Mouse (Mus musculus): Measurements from ENCODE around the gene Slc44a3.

Slc44a3 gene

GRCm38 (mm10) chr3:121532176-121532575, at the start of gene Slc44a3:
TSS of gene Slc44a3 (minus strand) at chr3:121532404.
- DNase-seq: peak; percentile 80

GRCm38 (mm10) chr3:121579880-121580549, 47.8 kb upstream of the Slc44a3 start:
- no peak for DNase-seq

- no peak for DNase-seq
Observed at GRCm38 (mm10) chr3:121579402-121579801, 47.2 kb upstream of the Slc44a3 start.

- no peak for DNase-seq
Observed at GRCm38 (mm10) chr3:121578706-121579105, 46.5 kb upstream of the Slc44a3 start.

GRCm38 (mm10) chr3:121577641-121578040, 45.4 kb upstream of the Slc44a3 start:
- no peak for DNase-seq

- DNase-seq: peak; percentile 30
Observed at GRCm38 (mm10) chr3:121577032-121577591, 44.9 kb upstream of the Slc44a3 start.

- no peak for DNase-seq
Observed at GRCm38 (mm10) chr3:121576367-121576766, 44.2 kb upstream of the Slc44a3 start.

- no peak for DNase-seq
Observed at GRCm38 (mm10) chr3:121574386-121574785, 42.2 kb upstream of the Slc44a3 start.

- DNase-seq: no peak
Observed at GRCm38 (mm10) chr3:121573858-121574257, 41.7 kb upstream of the Slc44a3 start.

- DNase-seq: no peak
Observed at GRCm38 (mm10) chr3:121571491-121571890, 39.3 kb upstream of the Slc44a3 start.

- DNase-seq: no peak
Observed at GRCm38 (mm10) chr3:121570623-121571022, 38.4 kb upstream of the Slc44a3 start.

GRCm38 (mm10) chr3:121569767-121570166, 37.6 kb upstream of the Slc44a3 start:
- no peak for DNase-seq

GRCm38 (mm10) chr3:121569004-121569403, 36.8 kb upstream of the Slc44a3 start:
- DNase-seq: no peak

GRCm38 (mm10) chr3:121567904-121568303, 35.7 kb upstream of the Slc44a3 start:
- peak; percentile 12 for DNase-seq

GRCm38 (mm10) chr3:121567337-121567900, 35.2 kb upstream of the Slc44a3 start:
- DNase-seq: no peak

- DNase-seq: no peak
Observed at GRCm38 (mm10) chr3:121566901-121567300, 34.7 kb upstream of the Slc44a3 start.

- no peak for DNase-seq
Observed at GRCm38 (mm10) chr3:121561803-121562202, 29.6 kb upstream of the Slc44a3 start.

- no peak for DNase-seq
Observed at GRCm38 (mm10) chr3:121560115-121560865, 28.1 kb upstream of the Slc44a3 start.

GRCm38 (mm10) chr3:121559406-121560114, 27.4 kb upstream of the Slc44a3 start:
- no peak for DNase-seq

GRCm38 (mm10) chr3:121558861-121559260, 26.7 kb upstream of the Slc44a3 start:
- DNase-seq: no peak

- DNase-seq: no peak
Observed at GRCm38 (mm10) chr3:121556304-121556703, 24.1 kb upstream of the Slc44a3 start.

GRCm38 (mm10) chr3:121553294-121553693, 21.1 kb upstream of the Slc44a3 start:
- peak; percentile 41 for DNase-seq

GRCm38 (mm10) chr3:121552723-121553122, 20.5 kb upstream of the Slc44a3 start:
- DNase-seq: no peak
